Mouse (Mus musculus): ENCODE measurements around the gene Olfr95. TPM values are rescaled to one million over a fixed set of nuclear protein-coding genes. Genes with fewer than 3 reads are reported as not detected.
A peak's percentile ranks its signal among the peaks of the same experiment; 100 is the strongest.
"Not testable (repeated sequence)": the region's sequence is repeated elsewhere in the genome, so short reads cannot be mapped to it uniquely, and the experiment has no call there.

The Olfr95 gene
- not detected in 2 replicates for polyA plus RNA-seq (2015; fragmentation: Nextera tagmentation; extraction: Ambion mirVana)

- no peak within 1 kb of the TSS for H3K4me3 ChIP-seq (replicated peaks)
- H3K9ac ChIP-seq = no peak within 1 kb of the TSS
- WGBS = 63% methylated on average over 3 of the region's 3 CpGs
- ATAC-seq (ENCODE audit: insufficient number of reproducible peaks, low FRiP score, low TSS enrichment, low read depth) = no peak
- no peak within 1 kb of the TSS for H3K4me2 ChIP-seq (replicated peaks)
- H3K27me3 ChIP-seq = peaks cover 20% of the 10 kb centered on the region
- H3K9me3 ChIP-seq (replicated peaks) = no peaks in the 10 kb centered on the region
- peaks cover 4% of the 10 kb centered on the region; the same call in 1 of the 2 replicates for H3K4me1 ChIP-seq
- H3K27ac ChIP-seq (replicated peaks) = no peak within 1 kb of the TSS
- no peaks in the 10 kb centered on the region for H3K36me3 ChIP-seq
Measured at GRCm38 (mm10) chr17:37213018-37213417, at the start of gene Olfr95. Olfr95 (minus strand) TSS chr17:37213118.

DNA sequence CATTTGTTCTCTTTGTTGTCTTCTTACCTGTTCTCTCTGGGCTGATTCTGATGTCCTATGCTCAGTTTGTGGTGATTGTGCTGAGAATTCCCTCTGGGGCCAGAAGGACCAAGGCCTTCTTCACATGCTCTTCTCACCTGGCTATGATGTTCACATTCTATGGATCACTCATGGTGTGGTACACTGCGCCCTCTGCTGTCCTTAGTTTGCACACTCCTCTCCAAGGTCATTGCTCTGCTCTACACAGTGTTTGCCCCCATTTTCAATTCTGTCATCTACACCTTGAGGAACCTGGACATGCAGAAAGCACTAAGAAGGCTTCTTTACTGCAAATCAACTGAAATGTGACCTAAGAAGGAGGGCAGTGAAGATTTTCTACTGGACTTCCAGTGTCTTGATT lies 37.6 kb upstream of the Olfr95 start:
- WGBS = 0% methylated on average over 1 of the region's 1 CpGs

DNA sequence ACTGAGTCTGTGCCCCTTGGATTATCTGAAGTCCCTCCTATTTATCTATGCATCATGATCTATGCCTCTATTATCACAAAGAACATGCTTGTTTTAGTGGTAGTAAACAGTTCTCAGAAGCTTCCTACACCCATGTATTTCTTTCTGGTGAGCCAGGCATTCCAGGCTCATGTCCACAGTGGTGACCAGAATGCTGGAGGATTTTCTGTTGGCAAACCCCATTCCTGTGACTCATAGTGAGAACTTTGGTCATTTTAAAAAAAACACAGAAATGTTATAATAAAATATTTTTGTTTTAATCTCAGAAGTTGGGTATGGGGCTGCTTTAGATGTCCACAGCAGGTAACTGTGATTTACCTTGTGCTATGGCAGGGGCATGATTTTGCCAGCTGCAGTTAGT lies 36.5 kb upstream of the Olfr95 start:
- no peaks in the 10 kb centered on the region for H3K27me3 ChIP-seq
- no peak for ATAC-seq (ENCODE audit: insufficient number of reproducible peaks, low FRiP score, low TSS enrichment, low read depth)
- no peaks in the 10 kb centered on the region for H3K9me3 ChIP-seq (replicated peaks)
- H3K4me1 ChIP-seq = no peaks in the 10 kb centered on the region
- no peak overlapping the region for H3K4me3 ChIP-seq (replicated peaks)
- H3K27ac ChIP-seq (replicated peaks) = no peak overlapping the region
- no peak overlapping the region for H3K4me2 ChIP-seq (replicated peaks)
- H3K36me3 ChIP-seq = no peaks in the 10 kb centered on the region
- H3K9ac ChIP-seq = no peak overlapping the region

More for the DNA sequence above, 37.6 kb upstream of the Olfr95 start:
- Histone ChIP-seq H3K4me1 (no peaks in the 10 kb centered on the region), H3K4me3 (replicated peaks) (no peak overlapping the region), H3K27me3 (no peaks in the 10 kb centered on the region), H3K27ac (replicated peaks) (no peak overlapping the region), H3K9ac (no peak overlapping the region), H3K4me2 (replicated peaks) (no peak overlapping the region), H3K36me3 (no peaks in the 10 kb centered on the region), H3K9me3 (replicated peaks) (no peaks in the 10 kb centered on the region)
- no peak for ATAC-seq (ENCODE audit: insufficient number of reproducible peaks, low FRiP score, low TSS enrichment, low read depth)

- no peak overlapping the region for H3K4me2 ChIP-seq (replicated peaks)
- H3K27ac ChIP-seq (replicated peaks) = no peak overlapping the region
- H3K4me1 ChIP-seq = no peaks in the 10 kb centered on the region
- H3K9ac ChIP-seq = no peak overlapping the region
- no peak for ATAC-seq (ENCODE audit: insufficient number of reproducible peaks, low FRiP score, low TSS enrichment, low read depth)
- H3K9me3 ChIP-seq (replicated peaks) = no peaks in the 10 kb centered on the region
- H3K4me3 ChIP-seq (replicated peaks) = no peak overlapping the region
- no peaks in the 10 kb centered on the region for H3K36me3 ChIP-seq
- 25% methylated on average over 5 of the region's 5 CpGs for WGBS
- no peaks in the 10 kb centered on the region for H3K27me3 ChIP-seq
Measured at GRCm38 (mm10) chr17:37246715-37247114, 33.8 kb upstream of the Olfr95 start.

GRCm38 (mm10) chr17:37242198-37242597 lies 29.3 kb upstream of the Olfr95 start:
- H3K4me1 ChIP-seq = no peaks in the 10 kb centered on the region
- H3K27me3 ChIP-seq = no peaks in the 10 kb centered on the region
- H3K4me2 ChIP-seq (replicated peaks) = no peak overlapping the region
- ATAC-seq (ENCODE audit: insufficient number of reproducible peaks, low FRiP score, low TSS enrichment, low read depth) = no peak
- 51% methylated on average over 3 of the region's 3 CpGs for WGBS
- H3K27ac ChIP-seq (replicated peaks) = no peak overlapping the region
- H3K4me3 ChIP-seq (replicated peaks) = no peak overlapping the region
- no peaks in the 10 kb centered on the region for H3K9me3 ChIP-seq (replicated peaks)
- no peaks in the 10 kb centered on the region for H3K36me3 ChIP-seq
- no peak overlapping the region for H3K9ac ChIP-seq

DNA sequence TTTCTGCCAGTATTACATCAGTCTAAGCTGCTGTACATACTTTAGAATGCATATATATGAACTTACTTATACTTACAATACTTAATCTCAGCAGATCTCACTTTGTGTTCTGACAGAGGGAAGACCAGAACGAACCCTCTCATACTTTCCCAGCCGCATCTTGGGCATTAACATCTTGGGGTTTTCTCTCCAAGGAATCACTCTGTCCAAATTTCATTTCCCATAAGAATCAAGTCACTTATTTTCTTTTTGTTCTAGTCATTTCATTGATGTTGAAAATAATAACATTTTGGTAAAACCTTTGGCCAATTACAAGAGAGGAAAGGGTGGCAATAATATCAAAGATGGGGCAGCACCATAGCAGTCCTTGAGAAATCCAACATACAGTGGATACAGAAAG lies 24.3 kb upstream of the Olfr95 start, which contains the start of gene Olfr97:
Gene Olfr97, minus strand, starts transcription at position 101 of the 400 bp plus-strand sequence.
- not testable (repeated sequence) for H3K4me2 ChIP-seq (replicated peaks); ATAC-seq (ENCODE audit: insufficient number of reproducible peaks, low FRiP score, low TSS enrichment, low read depth); H3K36me3 ChIP-seq; H3K27me3 ChIP-seq; H3K27ac ChIP-seq (replicated peaks); H3K9ac ChIP-seq; H3K4me1 ChIP-seq; H3K4me3 ChIP-seq (replicated peaks); H3K9me3 ChIP-seq (replicated peaks)
- WGBS = 92% methylated on average over 2 of the region's 2 CpGs

DNA sequence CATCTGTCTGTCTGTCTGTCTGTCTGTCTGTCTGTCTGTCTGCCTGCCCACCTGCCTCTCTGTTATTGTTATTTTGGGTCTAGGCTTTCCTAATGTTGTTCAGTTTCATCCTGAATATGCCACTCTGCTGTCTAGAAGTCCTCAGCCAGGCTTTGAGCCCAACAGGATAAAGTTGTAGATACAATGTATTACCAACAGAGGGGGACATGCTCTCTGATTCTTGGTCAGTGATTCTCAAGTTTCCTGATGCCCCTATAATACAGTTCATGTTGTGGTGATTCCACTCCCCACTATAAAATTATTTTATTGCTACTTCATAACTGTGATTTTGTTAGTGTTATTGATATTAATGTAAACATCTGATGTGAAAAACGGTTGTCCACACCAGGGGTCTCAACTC lies 9.0 kb upstream of the Olfr95 start:
- Histone ChIP-seq H3K27me3 (no peaks in the 10 kb centered on the region), H3K9me3 (replicated peaks) (no peaks in the 10 kb centered on the region), H3K27ac (replicated peaks) (no peak overlapping the region), H3K4me3 (replicated peaks) (no peak overlapping the region), H3K9ac (no peak overlapping the region), H3K4me1 (no peaks in the 10 kb centered on the region), H3K4me2 (replicated peaks) (no peak overlapping the region), H3K36me3 (no peaks in the 10 kb centered on the region)
- no peak for ATAC-seq (ENCODE audit: insufficient number of reproducible peaks, low FRiP score, low TSS enrichment, low read depth)
- 30% methylated on average over 1 of the region's 1 CpGs for WGBS

DNA sequence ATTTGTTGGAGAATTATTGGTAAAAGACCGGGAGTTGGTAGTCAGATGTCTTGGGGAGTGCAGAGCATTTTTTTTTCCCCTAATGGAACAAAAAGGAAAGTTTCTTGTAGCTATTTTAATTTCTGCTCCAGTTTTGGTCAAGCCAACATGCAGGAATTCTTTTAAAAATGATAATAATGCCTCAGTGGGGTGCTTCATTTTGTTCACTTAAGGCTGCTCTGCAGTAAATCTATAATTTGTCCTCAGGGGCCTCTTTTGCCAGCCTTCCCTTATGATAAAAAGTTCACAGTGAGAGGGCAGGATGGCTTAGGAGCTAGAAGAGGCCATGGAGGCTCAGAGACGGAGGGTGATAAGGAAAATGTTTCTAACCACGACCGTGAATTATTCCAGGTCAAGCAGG lies 6.9 kb upstream of the Olfr95 start, which contains the start of gene Olfr96:
Gene Olfr96, plus strand, starts transcription at position 301 of the 400 bp plus-strand sequence.
- Histone ChIP-seq H3K36me3 (no peaks in the 10 kb centered on the region), H3K27me3 (no peaks in the 10 kb centered on the region), H3K4me3 (replicated peaks) (no peak within 1 kb of the TSS), H3K27ac (replicated peaks) (no peak within 1 kb of the TSS), H3K9ac (no peak within 1 kb of the TSS), H3K9me3 (replicated peaks) (no peaks in the 10 kb centered on the region), H3K4me1 (no peaks in the 10 kb centered on the region), H3K4me2 (replicated peaks) (no peak within 1 kb of the TSS)
- WGBS = 60% methylated on average over 4 of the region's 4 CpGs
- ATAC-seq (ENCODE audit: insufficient number of reproducible peaks, low FRiP score, low TSS enrichment, low read depth) = no peak

- ATAC-seq (ENCODE audit: insufficient number of reproducible peaks, low FRiP score, low TSS enrichment, low read depth) = no peak
- Histone ChIP-seq H3K36me3 (no peaks in the 10 kb centered on the region), H3K27me3 (no peaks in the 10 kb centered on the region), H3K9ac (no peak overlapping the region), H3K27ac (replicated peaks) (no peak overlapping the region), H3K4me3 (replicated peaks) (no peak overlapping the region), H3K4me2 (replicated peaks) (no peak overlapping the region), H3K9me3 (replicated peaks) (no peaks in the 10 kb centered on the region), H3K4me1 (no peaks in the 10 kb centered on the region)
- 84% methylated on average over 3 of the region's 3 CpGs for WGBS
Measured at GRCm38 (mm10) chr17:37218486-37218885, 5.6 kb upstream of the Olfr95 start.

GRCm38 (mm10) chr17:37210884-37211768 lies 1.8 kb downstream of the Olfr95 start:
- 21% methylated on average over 40 of the region's 40 CpGs for WGBS
- H3K4me2 ChIP-seq (replicated peaks) = 0 out of 2 replicates have a peak overlapping the region, but pooled peaks have one; percentile 25
- no peak overlapping the region for H3K27ac ChIP-seq (replicated peaks)
- H3K36me3 ChIP-seq = no peaks in the 10 kb centered on the region
- no peak overlapping the region for H3K9ac ChIP-seq
- H3K4me3 ChIP-seq (replicated peaks) = no peak overlapping the region
- peaks cover 20% of the 10 kb centered on the region for H3K27me3 ChIP-seq
- ATAC-seq (ENCODE audit: insufficient number of reproducible peaks, low FRiP score, low TSS enrichment, low read depth) = no peak
- H3K9me3 ChIP-seq (replicated peaks) = no peaks in the 10 kb centered on the region
- peaks cover 4% of the 10 kb centered on the region; the same call in 1 of the 2 replicates for H3K4me1 ChIP-seq

DNA sequence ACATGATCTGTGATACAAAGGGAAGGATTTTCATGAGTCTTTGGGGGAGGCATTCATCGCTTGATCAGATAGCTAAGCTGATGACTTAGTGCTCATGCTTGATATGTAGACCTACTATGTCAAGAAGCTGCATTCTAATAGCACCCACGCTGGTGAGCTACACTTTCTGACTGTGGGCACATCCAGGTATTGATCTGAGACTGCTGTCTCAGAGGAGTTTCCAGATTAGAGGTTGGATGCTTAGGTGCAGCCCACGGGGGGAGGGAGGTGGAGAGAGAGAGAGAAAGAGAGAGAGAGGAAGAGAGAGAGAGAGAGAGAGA lies 9.0 kb downstream of the Olfr95 start:
- Histone ChIP-seq H3K4me1 (no peaks in the 10 kb centered on the region), H3K27me3 (peaks cover 8% of the 10 kb centered on the region; the same call in 1 of the 2 replicates), H3K9me3 (replicated peaks) (no peaks in the 10 kb centered on the region), H3K4me3 (replicated peaks) (no peak overlapping the region), H3K4me2 (replicated peaks) (no peak overlapping the region), H3K36me3 (no peaks in the 10 kb centered on the region), H3K27ac (replicated peaks) (no peak overlapping the region), H3K9ac (no peak overlapping the region)
- no peak for ATAC-seq (ENCODE audit: insufficient number of reproducible peaks, low FRiP score, low TSS enrichment, low read depth)
- 27% methylated on average over 3 of the region's 3 CpGs for WGBS
